ENCODE assay signal across 13 mouse cellular contexts in the genomic region with DNA sequence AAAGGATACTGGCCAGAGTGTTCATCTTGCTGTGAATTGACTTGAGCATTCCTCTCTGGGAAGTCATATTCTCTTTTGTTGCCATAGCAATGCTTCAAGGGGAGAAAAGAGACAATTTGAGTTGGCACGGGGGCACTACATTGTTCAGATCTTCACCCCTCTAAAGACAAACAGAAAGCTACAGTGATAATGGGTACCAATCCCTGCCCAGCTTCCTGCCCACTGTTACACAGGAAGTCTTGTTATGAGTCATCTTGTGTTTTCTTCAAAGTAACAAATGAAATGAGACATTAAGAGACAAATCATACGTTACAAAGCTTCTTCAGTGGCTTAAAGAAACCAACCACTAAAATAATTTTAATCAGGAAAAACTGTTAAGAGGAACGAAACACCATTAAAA. TPM values are rescaled to one million over a fixed set of nuclear protein-coding genes. Genes with fewer than 3 reads are reported as not detected.
DNase-seq lines count a peak whose midpoint lies in the region; ATAC-seq and TF ChIP-seq lines count a peak whose summit lies in the region.
"Had no signal": no experiment of that assay in that cellular context is flagged by ENCODE, and none has a peak within 500 bp of the region (broad histone marks: within the 10 kb centered on the region; RNA-seq: fewer than 3 reads in every experiment).

No protein-coding gene starts in this region.

- 0 out of 2 replicates have a peak overlapping the region, but pooled peaks have one; percentile 4 for H3K27ac ChIP-seq in heart, embryonic 13.5 days (replicated peaks)
- H3K27ac ChIP-seq in thymus, adult 2 months (ENCODE audit: control insufficient read depth, insufficient read depth, low read length): no peak overlapping the region
- H3K27ac ChIP-seq: heart, embryonic 10.5 days; lung, embryonic 15.5 days had no signal

- no peak overlapping the region for H3K4me2 ChIP-seq in heart, embryonic 13.5 days
- H3K4me2 ChIP-seq: lung, embryonic 15.5 days had no signal

- TF ChIP-seq POLR2A in thymus, adult 2 months (IDR thresholded peaks at IDR 0.05; ENCODE audit: control insufficient read depth, extremely low read depth, insufficient read depth, low read length, poor library complexity): no peak
- TF ChIP-seq POLR2A in brain, embryonic 14.5 days (IDR thresholded peaks at IDR 0.05; ENCODE audit: borderline replicate concordance, extremely low read depth, insufficient read depth, insufficient read length, poor library complexity, severe bottlenecking): no peak

- no peak for DNase-seq in heart, postnatal 25 days (ENCODE audit: low spot score)
- DNase-seq in thymus, adult 2 months: peak; percentile 21
- no peak for DNase-seq in thymus, postnatal 4 days
- peak; percentile 7 for DNase-seq in brain, embryonic 14.5 days (ENCODE audit: low read depth)
- no peak for DNase-seq in right cerebral cortex, postnatal 14 days
- no peak for DNase-seq in kidney, adult 18-20 months
- DNase-seq: cerebellum, postnatal 10 days; retina, postnatal 1 day had no signal

- H3K36me3 ChIP-seq in heart, embryonic 13.5 days: peaks cover 77% of the 10 kb centered on the region
- H3K36me3 ChIP-seq in thymus, adult 2 months (ENCODE audit: control insufficient read depth, insufficient read depth, low read length): peaks cover 34% of the 10 kb centered on the region

- TF ChIP-seq CTCF in thymus, adult 2 months (IDR thresholded peaks at IDR 0.05; ENCODE audit: borderline replicate concordance, control insufficient read depth, extremely low read depth, insufficient read depth, low read length, poor library complexity): no peak
- no peak for TF ChIP-seq CTCF in brain, embryonic 14.5 days (IDR thresholded peaks at IDR 0.05; ENCODE audit: borderline replicate concordance, extremely low read depth, insufficient read depth, insufficient read length)

- H3K4me1 ChIP-seq in heart, embryonic 13.5 days: no peaks in the 10 kb centered on the region; the same call in 1 of the 2 replicates
- H3K4me1 ChIP-seq in thymus, adult 2 months (replicated peaks; ENCODE audit: control insufficient read depth, insufficient read depth, low read length): peaks cover 19% of the 10 kb centered on the region
- H3K4me1 ChIP-seq: heart, embryonic 10.5 days; lung, embryonic 15.5 days had no signal

- H3K9ac ChIP-seq in heart, embryonic 13.5 days: no peak overlapping the region
- H3K9ac ChIP-seq: lung, embryonic 15.5 days had no signal

- H3K4me3 ChIP-seq in heart, embryonic 13.5 days: no peak overlapping the region
- no peak overlapping the region for H3K4me3 ChIP-seq in thymus, adult 2 months (ENCODE audit: control insufficient read depth, insufficient read depth, low read length)
- H3K4me3 ChIP-seq: heart, embryonic 10.5 days; lung, embryonic 15.5 days had no signal

- intact Hi-C loops in heart, postnatal 25 days (cut with DNase I): no loop called here

- WGBS in heart, embryonic 13.5 days: 74% methylated on average over 3 of the region's 3 CpGs
- WGBS in thymus, adult 2 months: 7% methylated on average over 3 of the region's 3 CpGs

- ATAC-seq in heart, embryonic 13.5 days (ENCODE audit: extremely low read depth, insufficient number of reproducible peaks, low FRiP score, low TSS enrichment): no peak
- ATAC-seq in neutrophil, adult 5-6 weeks (ENCODE audit: extremely low read depth, insufficient number of reproducible peaks, low FRiP score, poor library complexity, severe bottlenecking): peak; percentile 44; the same call in 1 of the 2 replicates
- ATAC-seq: intestine, embryonic 16.5 days had no signal

- no peaks in the 10 kb centered on the region for H3K27me3 ChIP-seq in heart, embryonic 13.5 days (replicated peaks)
- H3K27me3 ChIP-seq in thymus, adult 2 months (ENCODE audit: control insufficient read depth, insufficient read depth, low read length): no peaks in the 10 kb centered on the region
- H3K27me3 ChIP-seq: lung, embryonic 15.5 days had no signal

- H3K9me3 ChIP-seq in heart, embryonic 13.5 days: no peaks in the 10 kb centered on the region
- H3K9me3 ChIP-seq: heart, embryonic 10.5 days; lung, embryonic 15.5 days had no signal

RNA-seq across cellular contexts. Expression of a gene that starts 28.8 kb away (rescaled TPM):
- 15.3 and 17.8 TPM in 2 replicates for polyA plus RNA-seq in heart, embryonic 13.5 days (2015; fragmentation: Nextera tagmentation; extraction: Ambion mirVana)
- 10 to 100 TPM; 25.2 to 26.7 TPM for total RNA-seq in heart, postnatal 25 days (2021)
- 25.9 and 26.7 TPM in 2 replicates for polyA plus RNA-seq in thymus, adult 2 months (2012; rRNA removed)
- 24.1 and 27.0 TPM in 2 replicates for polyA plus RNA-seq in brain, embryonic 14.5 days (2012; rRNA removed)
- 43.6 and 97.4 TPM in 2 replicates for total RNA-seq in neutrophil, adult 5-6 weeks (2017)

RNA-seq across cellular contexts. Expression of a gene that starts 55.0 kb away (rescaled TPM):
- 0.09 and 0.13 TPM in 2 replicates for polyA plus RNA-seq in heart, embryonic 13.5 days (2015; fragmentation: Nextera tagmentation; extraction: Ambion mirVana)
- total RNA-seq in heart, postnatal 25 days (2021): 1 to 10 TPM; 3.7 to 4.2 TPM
- 2.8 and 3.4 TPM in 2 replicates for polyA plus RNA-seq in thymus, adult 2 months (2012; rRNA removed)
- polyA plus RNA-seq in brain, embryonic 14.5 days (2012; rRNA removed): 0.10 and 0.14 TPM in 2 replicates
- total RNA-seq in neutrophil, adult 5-6 weeks (2017): not detected in 2 replicates

Comparison
In these comparisons a context has a peak if more than half of its experiments do, and no peak if none do; other contexts are left out.
1. DNase-seq: peak in thymus, adult 2 months (single experiment) and brain, embryonic 14.5 days (single experiment); none in heart, postnatal 25 days (single experiment), thymus, postnatal 4 days (single experiment), right cerebral cortex, postnatal 14 days (single experiment) and kidney, adult 18-20 months (single experiment).